Mouse (Mus musculus) olfactory bulb, adult 2 months (tissue): Measurements from ENCODE around the gene Hps5. TPM values are rescaled to one million over a fixed set of nuclear protein-coding genes. Genes with fewer than 3 reads are reported as not detected.
A peak's percentile ranks its signal among the peaks of the same experiment; 100 is the strongest.

Source experiments
- H3K27ac ChIP-seq: fragments of 200-500 bp; 2 replicates; pipeline ENCODE4 v1.5.1; 2012; ENCODE audit warnings: low read depth, low read length; ENCODE audit not compliant: insufficient read depth
- H3K4me1 ChIP-seq: fragments of 200-500 bp; 2 replicates; pipeline ENCODE4 v1.6.1; 2012; ENCODE audit warnings: low read length; ENCODE audit not compliant: control insufficient read depth, insufficient read depth
- H3K4me3 ChIP-seq: fragments of 200-500 bp; 2 replicates; pipeline ENCODE4 v1.5.1; 2012; ENCODE audit warnings: mild to moderate bottlenecking, low read depth, low read length, moderate library complexity; ENCODE audit not compliant: insufficient read depth
- CTCF ChIP-seq: fragments of 200-500 bp; IDR thresholded peaks from 2 replicates; pipeline ENCODE4 v1.5.1; 2012; ENCODE audit warnings: low read depth, mild to moderate bottlenecking, low read length, moderate library complexity; ENCODE audit not compliant: insufficient read depth
- POLR2A ChIP-seq: fragments of 200-500 bp; IDR thresholded peaks from 2 replicates; pipeline ENCODE4 v1.6.1; 2012; ENCODE audit warnings: mild to moderate bottlenecking, low read depth, low read length, moderate library complexity; ENCODE audit not compliant: insufficient read depth
- WGBS: fragments of 180-500 bp; shearing (Covaris S2); methylation state at CpG from one replicate; pipeline ENCODE4 v1.1.7; 2018; 5-methylcytosine and 5-hydroxymethylcytosine counted together
- polyA plus RNA-seq: library from polyadenylated mRNA; stranded (reverse); fragments of >200 nt; gene quantifications from 2 replicates; pipeline ENCODE4 v1.2.4, GENCODE M21; 2012; ENCODE audit warnings: low replicate concordance; ENCODE audit not compliant: missing spikeins, insufficient read depth, insufficient read length

Hps5 gene
- polyA plus RNA-seq, 1 experiment = not detected

- WGBS = 84% methylated on average over 4 of the region's 4 CpGs
- no peak overlapping the region for H3K27ac ChIP-seq
- peaks cover 2% of the 10 kb centered on the region; the same call in 1 of the 2 replicates for H3K4me1 ChIP-seq
- TF ChIP-seq CTCF = no peak
- TF ChIP-seq POLR2A = no peak
- no peak overlapping the region for H3K4me3 ChIP-seq
Measured at GRCm38 (mm10) chr7:46793871-46794270, 2.0 kb downstream of the Hps5 start.

DNA sequence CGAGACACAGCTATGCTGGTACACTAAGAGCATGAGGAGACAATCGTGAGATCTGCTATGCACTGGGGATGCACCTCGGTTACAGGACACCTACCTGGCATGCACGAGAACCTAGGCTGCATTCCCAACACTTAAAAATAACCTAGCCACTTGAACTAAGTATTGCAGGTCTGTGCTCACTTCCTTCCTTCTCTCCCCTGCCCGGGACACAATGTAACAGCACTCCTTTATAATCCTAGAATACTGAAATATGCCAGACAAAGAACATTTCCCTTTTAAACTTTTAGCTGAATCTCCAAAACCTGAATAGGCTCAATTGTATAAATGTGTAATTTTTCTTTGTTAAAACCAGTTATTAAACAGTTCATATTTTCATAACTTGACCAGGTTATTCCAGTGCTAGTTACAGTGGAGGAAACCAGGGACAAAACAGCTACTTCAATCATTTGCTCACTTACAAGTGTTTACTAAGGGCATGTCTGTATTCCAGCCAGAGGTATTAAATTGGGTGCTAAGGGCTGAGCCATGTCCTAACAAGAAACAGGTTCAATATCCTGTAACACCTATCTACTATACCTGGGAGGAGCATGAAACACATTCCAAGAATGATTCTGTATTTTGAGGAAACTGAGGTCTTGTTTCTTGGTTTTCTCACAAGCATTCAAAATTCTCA, 6.6 kb downstream of the Hps5 start:
- 87% methylated on average over 5 of the region's 5 CpGs for WGBS
- no peak for TF ChIP-seq POLR2A
- Histone ChIP-seq H3K4me1 (no peaks in the 10 kb centered on the region), H3K4me3 (no peak overlapping the region), H3K27ac (no peak overlapping the region)

- TF ChIP-seq CTCF (peak; percentile 51), POLR2A (no peak)
- no peaks in the 10 kb centered on the region for H3K4me1 ChIP-seq
- no peak overlapping the region for H3K4me3 ChIP-seq
- H3K27ac ChIP-seq = no peak overlapping the region
- WGBS = 66% methylated on average over 4 of the region's 4 CpGs
Measured at GRCm38 (mm10) chr7:46770706-46771105, 25.2 kb downstream of the Hps5 start.

DNA sequence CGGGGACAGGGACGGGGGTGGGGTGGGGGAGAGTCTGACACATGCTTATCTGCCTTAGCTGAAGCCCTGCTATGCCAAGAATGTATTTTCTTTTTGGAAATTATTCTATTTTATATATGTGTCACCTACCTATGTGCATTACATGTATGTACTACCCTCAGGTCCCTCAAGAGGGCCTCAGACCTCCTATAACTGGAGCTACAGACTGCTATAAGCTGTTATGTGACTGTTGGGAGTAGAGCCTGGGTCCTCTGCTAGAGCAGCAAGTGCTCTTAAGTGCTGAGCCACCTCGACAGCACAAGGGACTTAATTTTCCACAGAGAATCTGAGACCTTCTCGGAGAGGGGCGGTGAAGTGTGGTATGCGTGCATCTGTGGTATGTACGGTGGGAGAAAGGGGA, 27.4 kb downstream of the Hps5 start:
- TF ChIP-seq CTCF = no peak
- no peak for TF ChIP-seq POLR2A
- Histone ChIP-seq H3K4me1 (no peaks in the 10 kb centered on the region), H3K27ac (no peak overlapping the region), H3K4me3 (no peak overlapping the region)
- WGBS = 92% methylated on average over 7 of the region's 7 CpGs

GRCm38 (mm10) chr7:46767371-46767770, 28.5 kb downstream of the Hps5 start:
- TF ChIP-seq POLR2A (no peak), CTCF (no peak)
- no peak overlapping the region for H3K27ac ChIP-seq
- H3K4me3 ChIP-seq = no peak overlapping the region
- no peaks in the 10 kb centered on the region for H3K4me1 ChIP-seq

DNA sequence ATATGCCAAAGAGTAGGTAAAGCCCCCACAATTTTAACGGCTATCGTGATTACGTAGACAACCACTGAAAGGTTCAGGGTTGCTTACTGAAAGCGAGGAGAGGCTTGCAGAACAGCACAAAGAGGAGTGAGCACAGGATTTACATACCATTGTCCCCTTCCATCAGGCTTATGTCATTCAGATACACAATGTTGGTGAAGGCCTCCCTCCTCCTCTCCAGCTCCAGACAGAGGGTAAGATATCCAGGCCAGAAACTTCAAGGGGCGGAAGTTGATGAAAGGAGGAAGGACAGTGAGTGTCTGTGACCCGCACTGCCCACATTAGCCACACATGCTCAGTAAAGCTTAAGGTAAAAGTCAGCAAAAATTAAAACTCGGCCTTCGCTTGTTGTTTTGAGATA, 31.2 kb downstream of the Hps5 start:
- H3K4me3 ChIP-seq = no peak overlapping the region
- WGBS = 77% methylated on average over 8 of the region's 8 CpGs
- TF ChIP-seq POLR2A (no peak), CTCF (no peak)
- peaks cover 3% of the 10 kb centered on the region; the same call in 1 of the 2 replicates for H3K4me1 ChIP-seq
- H3K27ac ChIP-seq = no peak overlapping the region

GRCm38 (mm10) chr7:46762601-46763000, 33.3 kb downstream of the Hps5 start:
- Histone ChIP-seq H3K27ac (no peak overlapping the region), H3K4me1 (peaks cover 3% of the 10 kb centered on the region; the same call in 1 of the 2 replicates), H3K4me3 (no peak overlapping the region)
- 97% methylated on average over 5 of the region's 5 CpGs for WGBS
- no peak for TF ChIP-seq POLR2A
- TF ChIP-seq CTCF = no peak

- Histone ChIP-seq H3K4me3 (no peak overlapping the region), H3K4me1 (peaks cover 3% of the 10 kb centered on the region; the same call in 1 of the 2 replicates), H3K27ac (no peak overlapping the region)
- TF ChIP-seq CTCF = no peak
- TF ChIP-seq POLR2A = no peak
- WGBS = 65% methylated on average over 11 of the region's 11 CpGs
Measured at GRCm38 (mm10) chr7:46761049-46761795, 34.6 kb downstream of the Hps5 start.

GRCm38 (mm10) chr7:46751490-46751889, 44.4 kb downstream of the Hps5 start, which contains the start of gene Saa2:
TSS of gene Saa2 (plus strand) at chr7:46751790.
- 0 out of 2 replicates have a peak, but pooled peaks cover 6% of the 10 kb centered on the region for H3K4me1 ChIP-seq
- no peak for TF ChIP-seq CTCF
- no peak for TF ChIP-seq POLR2A
- 79% methylated on average over 3 of the region's 3 CpGs for WGBS
- no peak within 1 kb of the TSS for H3K27ac ChIP-seq
- no peak within 1 kb of the TSS for H3K4me3 ChIP-seq
